Mouse (Mus musculus): Measurements from ENCODE around the gene Slc17a9. TPM values are rescaled to one million over a fixed set of nuclear protein-coding genes. Genes with fewer than 3 reads are reported as not detected.
"Not testable (repeated sequence)": the region's sequence is repeated elsewhere in the genome, so short reads cannot be mapped to it uniquely, and the experiment has no call there.

Gene Slc17a9
- total RNA-seq, 1 experiment from 2014 or later: 1.8 TPM

DNA sequence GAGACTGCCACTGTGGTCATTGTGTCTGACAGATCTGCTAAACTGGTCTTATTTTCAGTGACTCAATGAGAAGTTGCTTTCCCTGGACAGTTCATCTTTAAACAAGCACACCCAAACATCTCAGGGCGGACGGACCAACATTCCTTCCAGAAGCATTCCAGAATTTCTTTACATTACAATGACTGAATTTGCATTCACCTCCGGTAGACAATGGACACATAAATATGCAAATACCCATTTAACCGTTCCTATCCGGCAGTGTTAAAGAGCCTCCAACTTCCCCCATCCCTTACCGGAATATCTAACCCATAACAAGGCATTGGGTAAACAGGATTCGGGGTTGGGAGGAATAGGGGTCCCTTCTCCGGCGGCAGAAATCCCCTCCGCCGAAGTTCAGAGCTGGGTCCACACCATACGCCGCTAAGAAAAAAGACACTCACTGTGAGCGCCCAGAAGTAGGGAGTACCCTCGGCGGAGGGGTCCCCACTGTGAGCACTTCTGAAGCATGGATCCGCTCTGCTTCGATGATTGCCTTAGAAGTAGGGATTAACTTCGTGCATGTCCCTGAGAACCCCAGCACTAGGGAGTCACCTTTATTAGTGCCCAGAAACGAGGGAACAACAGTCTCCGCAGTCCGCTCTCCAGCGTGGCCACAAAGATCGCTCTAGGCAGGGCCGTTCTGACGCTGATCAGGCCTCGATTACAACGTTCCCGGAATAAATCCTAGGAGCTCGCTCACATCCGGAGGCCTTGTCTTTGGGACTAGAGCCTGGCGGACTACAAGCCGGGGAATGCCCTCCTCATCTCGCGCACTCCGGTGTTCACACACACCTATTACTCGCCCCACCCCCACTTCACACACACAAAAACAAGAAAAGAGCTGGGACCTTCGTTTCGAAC lies 15.8 kb upstream of the Slc17a9 start:
- ATAC-seq (replicated peaks; ENCODE audit: insufficient number of reproducible peaks, low FRiP score, low TSS enrichment, poor library complexity, severe bottlenecking): 0 out of 2 replicates have a peak, but pooled peaks have one; percentile 3

DNA sequence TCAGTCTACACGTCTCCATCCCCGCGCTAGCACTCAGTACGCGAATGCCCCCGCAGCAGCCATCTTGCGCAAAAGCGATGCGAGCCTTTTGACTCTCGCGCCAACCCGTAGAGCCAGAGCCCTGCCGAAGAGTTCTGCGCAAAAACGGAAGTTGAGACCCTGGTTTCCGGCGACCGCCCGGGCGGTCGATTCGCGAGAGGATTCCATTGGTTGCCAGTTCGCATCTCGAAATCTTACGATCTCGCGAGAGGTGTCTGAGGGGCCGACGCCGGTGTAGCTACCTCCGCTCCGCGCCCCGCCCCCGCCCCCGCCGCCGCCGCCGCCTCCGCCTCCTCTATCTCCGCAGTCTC lies 15.2 kb upstream of the Slc17a9 start, which contains the start of the genes Dido1 and Gid8:
Gene Dido1 (minus strand): TSS at position 77 of the 350 bp plus-strand sequence.
Gene Gid8 (plus strand): TSS at position 195 of the 350 bp plus-strand sequence.
- ATAC-seq (replicated peaks; ENCODE audit: insufficient number of reproducible peaks, low FRiP score, low TSS enrichment, poor library complexity, severe bottlenecking): peak; percentile 93

DNA sequence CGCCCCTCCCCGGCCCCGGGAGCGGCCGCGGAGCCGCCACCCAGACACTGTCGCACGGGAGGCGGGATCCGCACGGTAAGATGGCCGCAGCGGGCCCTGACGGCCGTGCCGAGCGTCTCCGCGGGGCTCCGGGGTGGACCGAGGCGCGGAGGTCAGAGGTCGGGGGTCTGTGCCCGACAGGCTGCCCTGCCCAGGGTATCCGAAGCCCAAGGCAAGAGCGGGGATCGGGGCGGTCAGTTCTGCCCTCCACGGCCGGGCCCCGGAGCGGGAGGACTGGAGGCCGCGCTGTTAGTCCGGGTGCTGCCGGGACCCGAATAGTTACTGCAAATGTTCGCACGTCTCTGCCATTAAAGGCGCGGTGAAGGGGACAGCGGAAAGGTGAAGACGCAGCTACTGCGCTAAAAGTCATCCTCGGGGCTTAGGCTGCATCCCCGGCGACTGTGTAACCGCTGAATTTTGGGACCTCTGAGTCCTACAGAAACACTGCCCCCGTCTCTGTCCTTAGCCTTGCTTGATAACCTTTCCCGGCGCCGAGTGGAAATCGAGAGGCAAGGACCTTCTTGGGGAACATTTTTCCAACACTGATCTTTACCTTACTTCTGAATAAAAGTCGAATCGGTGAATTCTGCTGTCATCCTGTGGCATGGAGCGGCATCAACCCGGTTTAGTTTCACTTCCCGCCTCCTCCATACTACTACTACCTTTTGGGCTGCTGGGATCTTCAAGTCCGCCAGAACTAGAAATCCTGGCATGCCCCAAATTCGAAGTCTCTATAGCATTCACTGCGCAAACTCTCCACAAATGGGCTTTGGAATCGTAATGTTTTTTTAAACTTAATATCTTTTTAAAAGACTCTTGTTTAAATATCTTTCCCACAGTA lies 14.5 kb upstream of the Slc17a9 start:
- ATAC-seq (replicated peaks; ENCODE audit: insufficient number of reproducible peaks, low FRiP score, low TSS enrichment, poor library complexity, severe bottlenecking): peak; percentile 6; the same call in 1 of the 2 replicates

DNA sequence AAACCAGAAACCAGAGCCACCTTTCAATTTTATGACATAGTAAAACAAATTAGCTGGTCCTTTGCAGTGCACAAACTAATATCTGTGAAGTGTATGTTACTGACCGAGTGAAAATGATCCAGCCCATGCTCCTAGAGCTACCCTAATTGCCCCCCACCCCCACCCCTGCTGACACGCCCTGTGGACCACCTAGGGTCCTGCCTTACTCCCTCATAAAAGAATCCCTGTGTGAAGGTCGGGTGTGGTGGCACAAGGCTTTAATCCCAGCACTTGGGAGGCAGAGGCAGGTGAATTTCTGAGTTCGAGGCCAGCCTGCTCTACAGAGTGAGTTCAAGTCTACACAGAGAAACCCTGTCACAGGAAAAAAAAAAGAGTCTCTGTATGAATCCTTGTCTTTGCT lies 13.5 kb upstream of the Slc17a9 start:
- ATAC-seq (replicated peaks; ENCODE audit: insufficient number of reproducible peaks, low FRiP score, low TSS enrichment, poor library complexity, severe bottlenecking): no peak

GRCm38 (mm10) chr2:180712037-180712689 lies 12.9 kb upstream of the Slc17a9 start:
- ATAC-seq (replicated peaks; ENCODE audit: insufficient number of reproducible peaks, low FRiP score, low TSS enrichment, poor library complexity, severe bottlenecking): no peak

DNA sequence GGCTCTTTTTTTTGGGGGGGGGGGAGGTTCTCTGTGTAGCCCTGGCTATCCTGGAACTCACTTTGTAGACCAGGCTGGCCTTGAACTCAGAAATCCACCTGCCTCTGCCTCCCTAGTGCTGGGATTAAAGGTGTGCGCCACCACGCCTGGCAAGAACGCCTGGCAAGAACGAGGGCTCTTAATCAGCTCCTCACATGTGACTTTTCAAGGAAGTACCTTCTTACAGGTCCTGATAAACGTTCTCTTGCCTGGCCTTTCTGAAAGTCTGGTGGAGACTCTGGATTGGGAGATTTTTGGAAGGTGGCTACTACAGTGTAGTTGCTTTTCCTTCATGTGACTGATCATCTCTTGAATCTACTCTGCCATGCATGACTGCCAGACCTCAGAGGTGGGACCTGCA lies 2.3 kb upstream of the Slc17a9 start:
- not testable (repeated sequence) for ATAC-seq (replicated peaks; ENCODE audit: insufficient number of reproducible peaks, low FRiP score, low TSS enrichment, poor library complexity, severe bottlenecking)

GRCm38 (mm10) chr2:180723865-180724264 lies 1.2 kb upstream of the Slc17a9 start:
- ATAC-seq (replicated peaks; ENCODE audit: insufficient number of reproducible peaks, low FRiP score, low TSS enrichment, poor library complexity, severe bottlenecking): no peak

GRCm38 (mm10) chr2:180725414-180725778 lies 333 bp downstream of the Slc17a9 start:
- ATAC-seq (replicated peaks; ENCODE audit: insufficient number of reproducible peaks, low FRiP score, low TSS enrichment, poor library complexity, severe bottlenecking): no peak

- no peak for ATAC-seq (replicated peaks; ENCODE audit: insufficient number of reproducible peaks, low FRiP score, low TSS enrichment, poor library complexity, severe bottlenecking)
Measured at GRCm38 (mm10) chr2:180725856-180726629, 980 bp downstream of the Slc17a9 start.

- peak; percentile 80 for ATAC-seq (replicated peaks; ENCODE audit: insufficient number of reproducible peaks, low FRiP score, low TSS enrichment, poor library complexity, severe bottlenecking)
Measured at GRCm38 (mm10) chr2:180726658-180727442, 1.8 kb downstream of the Slc17a9 start.

DNA sequence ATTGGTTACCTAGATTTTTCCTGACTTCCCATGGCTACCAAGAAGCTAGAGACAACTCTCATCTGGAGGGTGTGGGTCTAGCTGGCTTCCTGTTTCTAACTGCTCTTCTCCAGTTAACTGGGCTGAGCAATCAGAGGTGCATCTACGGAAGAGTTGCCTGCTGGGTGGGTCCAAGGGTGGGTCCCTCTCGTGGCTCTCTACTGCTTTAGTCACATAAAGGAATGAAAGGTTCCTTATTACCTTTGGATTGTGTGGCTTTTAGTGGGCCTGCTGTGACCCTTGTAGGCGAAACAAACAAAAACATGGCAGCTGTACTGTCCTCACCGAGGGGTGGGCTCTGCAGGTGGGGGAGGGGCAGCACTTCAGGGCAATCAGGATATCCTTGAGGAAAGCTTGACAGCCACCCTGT lies 2.6 kb downstream of the Slc17a9 start:
- no peak for ATAC-seq (replicated peaks; ENCODE audit: insufficient number of reproducible peaks, low FRiP score, low TSS enrichment, poor library complexity, severe bottlenecking)

DNA sequence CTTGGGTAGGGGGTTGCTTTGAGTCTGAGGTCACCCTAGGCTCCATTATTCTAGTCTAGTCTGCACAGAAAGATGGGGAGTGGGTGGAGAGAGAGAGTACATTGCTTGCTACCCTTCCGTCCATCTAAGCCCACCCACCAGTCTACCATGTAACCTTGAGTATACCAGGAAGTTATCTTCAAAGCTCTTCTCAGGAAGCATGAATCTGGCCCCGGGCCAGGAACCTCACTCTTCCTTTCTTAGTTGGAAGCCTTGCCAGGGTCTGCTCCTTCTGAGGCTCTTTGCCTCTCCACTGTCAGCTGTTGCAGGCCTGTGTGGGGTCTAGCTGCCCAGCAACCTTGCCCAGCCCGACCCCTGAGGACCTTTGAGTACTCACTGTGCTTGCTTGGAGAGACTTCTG lies 6.0 kb downstream of the Slc17a9 start:
- no peak for ATAC-seq (replicated peaks; ENCODE audit: insufficient number of reproducible peaks, low FRiP score, low TSS enrichment, poor library complexity, severe bottlenecking)

DNA sequence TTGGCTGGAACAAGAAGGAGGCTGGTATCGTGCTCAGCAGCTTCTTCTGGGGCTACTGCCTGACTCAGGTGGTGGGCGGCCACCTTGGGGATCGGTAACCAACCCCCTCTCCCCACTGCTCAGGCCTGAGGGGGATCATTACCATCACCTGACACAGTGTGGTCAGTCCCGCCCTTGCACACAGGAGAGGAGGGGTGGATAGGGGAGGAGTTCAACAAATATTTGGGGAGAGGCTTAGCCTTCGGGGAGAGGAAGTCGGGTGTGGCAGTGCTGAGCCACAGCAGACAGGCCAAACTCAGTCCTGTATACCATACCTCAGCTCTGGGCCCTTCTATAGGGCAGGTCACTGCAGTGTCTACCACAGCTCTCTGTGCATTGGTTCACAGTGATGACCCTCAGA lies 6.9 kb downstream of the Slc17a9 start:
- no peak for ATAC-seq (replicated peaks; ENCODE audit: insufficient number of reproducible peaks, low FRiP score, low TSS enrichment, poor library complexity, severe bottlenecking)

DNA sequence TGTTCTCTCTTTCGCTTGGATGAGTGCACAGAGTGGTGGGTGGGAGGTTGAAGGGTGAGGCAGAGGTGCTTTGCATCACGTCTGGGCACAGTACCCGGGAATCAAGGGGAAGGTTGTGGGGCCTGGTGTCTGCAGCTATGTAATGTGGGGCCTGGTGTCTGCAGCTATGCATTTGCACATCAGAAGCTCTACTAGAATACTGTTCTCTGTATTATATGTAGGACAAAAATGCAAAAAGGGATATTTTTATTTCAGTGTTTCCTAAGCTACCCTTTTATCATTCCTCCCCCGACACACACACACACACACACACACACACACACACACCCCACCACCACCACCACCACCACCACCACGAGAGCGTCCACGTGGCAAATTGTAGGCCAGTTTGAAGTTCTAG lies 10.2 kb downstream of the Slc17a9 start:
- ATAC-seq (replicated peaks; ENCODE audit: insufficient number of reproducible peaks, low FRiP score, low TSS enrichment, poor library complexity, severe bottlenecking): no peak

DNA sequence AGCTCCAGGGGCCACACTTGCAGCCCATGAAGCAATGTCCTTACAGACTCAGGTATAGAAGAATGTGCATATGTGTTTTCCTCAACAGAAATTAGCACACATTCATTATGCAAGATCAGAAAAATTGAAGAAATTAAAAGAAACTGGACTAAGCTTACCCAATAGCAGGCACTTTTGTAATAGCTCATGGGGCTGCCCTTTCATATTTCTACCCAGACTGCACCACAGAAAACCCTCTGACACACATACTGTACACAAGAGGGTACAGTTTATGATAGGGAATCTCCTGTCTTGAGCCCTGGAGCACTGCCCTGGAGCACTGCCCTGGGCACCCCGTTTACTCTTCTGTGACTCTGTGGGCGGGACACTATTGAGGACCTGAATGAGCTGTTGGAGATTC lies 12.9 kb downstream of the Slc17a9 start:
- no peak for ATAC-seq (replicated peaks; ENCODE audit: insufficient number of reproducible peaks, low FRiP score, low TSS enrichment, poor library complexity, severe bottlenecking)

DNA sequence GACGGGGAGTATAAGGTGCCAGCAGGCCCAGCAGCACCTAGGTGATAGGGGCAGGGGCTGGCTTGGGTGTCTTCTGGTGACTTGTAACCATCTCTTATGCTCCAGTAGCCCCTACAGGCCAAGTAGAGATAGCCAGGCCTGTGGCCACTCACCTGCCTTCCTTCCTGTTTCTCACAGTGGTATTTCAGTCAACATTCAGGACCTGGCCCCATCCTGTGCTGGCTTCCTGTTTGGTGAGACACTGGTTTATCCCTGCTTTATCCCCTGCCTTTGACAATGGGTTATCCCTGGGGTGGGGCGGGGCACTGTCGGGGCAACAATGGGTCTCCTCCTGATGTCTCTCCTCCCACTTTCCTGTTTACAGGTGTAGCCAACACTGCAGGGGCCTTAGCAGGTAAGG lies 15.3 kb downstream of the Slc17a9 start:
- no peak for ATAC-seq (replicated peaks; ENCODE audit: insufficient number of reproducible peaks, low FRiP score, low TSS enrichment, poor library complexity, severe bottlenecking)

DNA sequence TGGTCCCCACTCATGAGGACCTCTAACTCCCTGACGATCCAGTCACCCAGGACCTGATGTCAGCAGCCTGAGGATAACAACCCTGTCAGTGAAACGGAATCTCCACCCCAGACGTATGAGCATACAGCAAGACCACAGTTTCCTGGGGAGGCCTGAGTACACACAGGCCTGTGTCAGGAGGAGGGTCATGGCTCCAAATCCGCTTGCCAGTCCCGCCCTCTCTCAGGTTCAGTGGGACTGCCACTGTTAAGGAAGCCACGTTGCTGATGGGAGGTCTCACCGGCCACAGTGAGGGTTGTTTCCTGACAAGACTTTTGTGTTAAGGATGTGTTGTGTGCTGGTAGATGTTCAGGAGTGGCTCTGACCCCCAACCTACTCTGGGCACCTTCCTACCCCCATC lies 16.4 kb downstream of the Slc17a9 start:
- ATAC-seq (replicated peaks; ENCODE audit: insufficient number of reproducible peaks, low FRiP score, low TSS enrichment, poor library complexity, severe bottlenecking): no peak

- ATAC-seq (replicated peaks; ENCODE audit: insufficient number of reproducible peaks, low FRiP score, low TSS enrichment, poor library complexity, severe bottlenecking): no peak
Measured at GRCm38 (mm10) chr2:180742820-180743219, 17.8 kb downstream of the Slc17a9 start.
